Mouse (Mus musculus): ENCODE data around the gene Stk11. TPM values are rescaled to one million over a fixed set of nuclear protein-coding genes. Genes with fewer than 3 reads are reported as not detected.

Gene Stk11
- polyA plus RNA-seq (2012; rRNA removed), result 110 and 112 TPM in 2 replicates

- TF ChIP-seq CTCF (IDR thresholded peaks at IDR 0.05; ENCODE audit: borderline replicate concordance, insufficient read depth, low read depth, low read length) (no peak), POLR2A (IDR thresholded peaks at IDR 0.05; ENCODE audit: borderline replicate concordance, insufficient read depth, low read length) (peak; percentile 65)
- Histone ChIP-seq H3K4me1 (ENCODE audit: control insufficient read depth, insufficient read depth, low read length) (peaks cover 18% of the 10 kb centered on the region), H3K4me3 (replicated peaks; ENCODE audit: insufficient read depth, low read depth, low read length) (peak within 1 kb of the TSS; percentile 83), H3K27me3 (ENCODE audit: control insufficient read depth, insufficient read depth, low read length) (no peaks in the 10 kb centered on the region), H3K27ac (ENCODE audit: insufficient read depth, low read length) (peak within 1 kb of the TSS; percentile 54)
- DNase-seq, result peak; percentile 98 to 100
- WGBS, result under 1% methylated on average over 70 of the region's 70 CpGs
These were observed at the start of gene Stk11 for GRCm38 (mm10) chr10:80115290-80115943. Gene Stk11 (plus strand): TSS chr10:80115803.

- Histone ChIP-seq H3K27ac (ENCODE audit: insufficient read depth, low read length) (no peak overlapping the region), H3K4me3 (replicated peaks; ENCODE audit: insufficient read depth, low read depth, low read length) (no peak overlapping the region), H3K4me1 (ENCODE audit: control insufficient read depth, insufficient read depth, low read length) (peaks cover 34% of the 10 kb centered on the region), H3K27me3 (ENCODE audit: control insufficient read depth, insufficient read depth, low read length) (no peaks in the 10 kb centered on the region)
- WGBS, result 22% methylated on average over 6 of the region's 7 CpGs
- DNase-seq, result no peak
- TF ChIP-seq CTCF (IDR thresholded peaks at IDR 0.05; ENCODE audit: borderline replicate concordance, insufficient read depth, low read depth, low read length) (no peak), POLR2A (IDR thresholded peaks at IDR 0.05; ENCODE audit: borderline replicate concordance, insufficient read depth, low read length) (no peak)
These were observed 46.4 kb upstream of the Stk11 start for GRCm38 (mm10) chr10:80069251-80069650.

- Histone ChIP-seq H3K4me1 (ENCODE audit: control insufficient read depth, insufficient read depth, low read length) (peaks cover 38% of the 10 kb centered on the region), H3K27ac (ENCODE audit: insufficient read depth, low read length) (no peak overlapping the region), H3K4me3 (replicated peaks; ENCODE audit: insufficient read depth, low read depth, low read length) (no peak overlapping the region), H3K27me3 (ENCODE audit: control insufficient read depth, insufficient read depth, low read length) (no peaks in the 10 kb centered on the region)
- TF ChIP-seq CTCF (IDR thresholded peaks at IDR 0.05; ENCODE audit: borderline replicate concordance, insufficient read depth, low read depth, low read length), result no peak
- no peak for TF ChIP-seq POLR2A (IDR thresholded peaks at IDR 0.05; ENCODE audit: borderline replicate concordance, insufficient read depth, low read length)
- 82% methylated on average over 4 of the region's 4 CpGs for WGBS
- no peak for DNase-seq
These were observed 45.6 kb upstream of the Stk11 start for GRCm38 (mm10) chr10:80069948-80070450.

GRCm38 (mm10) chr10:80070837-80071515 lies 44.6 kb upstream of the Stk11 start:
- WGBS, result 10% methylated on average over 9 of the region's 9 CpGs
- H3K27me3 ChIP-seq (ENCODE audit: control insufficient read depth, insufficient read depth, low read length), result no peaks in the 10 kb centered on the region
- DNase-seq, result peak; percentile 86 to 90
- peaks cover 44% of the 10 kb centered on the region for H3K4me1 ChIP-seq (ENCODE audit: control insufficient read depth, insufficient read depth, low read length)
- H3K27ac ChIP-seq (ENCODE audit: insufficient read depth, low read length), result peak overlapping the region; percentile 78
- TF ChIP-seq CTCF (IDR thresholded peaks at IDR 0.05; ENCODE audit: borderline replicate concordance, insufficient read depth, low read depth, low read length) (no peak), POLR2A (IDR thresholded peaks at IDR 0.05; ENCODE audit: borderline replicate concordance, insufficient read depth, low read length) (no peak)
- no peak overlapping the region for H3K4me3 ChIP-seq (replicated peaks; ENCODE audit: insufficient read depth, low read depth, low read length)

- TF ChIP-seq CTCF (IDR thresholded peaks at IDR 0.05; ENCODE audit: borderline replicate concordance, insufficient read depth, low read depth, low read length) (no peak), POLR2A (IDR thresholded peaks at IDR 0.05; ENCODE audit: borderline replicate concordance, insufficient read depth, low read length) (no peak)
- H3K4me3 ChIP-seq (replicated peaks; ENCODE audit: insufficient read depth, low read depth, low read length), result no peak overlapping the region
- DNase-seq, result no peak
- H3K27me3 ChIP-seq (ENCODE audit: control insufficient read depth, insufficient read depth, low read length), result no peaks in the 10 kb centered on the region
- H3K4me1 ChIP-seq (ENCODE audit: control insufficient read depth, insufficient read depth, low read length), result peaks cover 47% of the 10 kb centered on the region
- peak overlapping the region; percentile 78 for H3K27ac ChIP-seq (ENCODE audit: insufficient read depth, low read length)
- WGBS, result 36% methylated on average over 3 of the region's 3 CpGs
These were observed 44.1 kb upstream of the Stk11 start for GRCm38 (mm10) chr10:80071516-80071900.

- DNase-seq, result no peak
- WGBS, result 84% methylated on average over 20 of the region's 20 CpGs
- H3K4me1 ChIP-seq (ENCODE audit: control insufficient read depth, insufficient read depth, low read length), result peaks cover 47% of the 10 kb centered on the region
- TF ChIP-seq CTCF (IDR thresholded peaks at IDR 0.05; ENCODE audit: borderline replicate concordance, insufficient read depth, low read depth, low read length), result no peak
- no peak for TF ChIP-seq POLR2A (IDR thresholded peaks at IDR 0.05; ENCODE audit: borderline replicate concordance, insufficient read depth, low read length)
- no peaks in the 10 kb centered on the region for H3K27me3 ChIP-seq (ENCODE audit: control insufficient read depth, insufficient read depth, low read length)
- no peak overlapping the region for H3K27ac ChIP-seq (ENCODE audit: insufficient read depth, low read length)
- H3K4me3 ChIP-seq (replicated peaks; ENCODE audit: insufficient read depth, low read depth, low read length), result no peak overlapping the region
These were observed 42.7 kb upstream of the Stk11 start for GRCm38 (mm10) chr10:80072623-80073489.

- WGBS, result 10% methylated on average over 28 of the region's 28 CpGs
- H3K27me3 ChIP-seq (ENCODE audit: control insufficient read depth, insufficient read depth, low read length), result no peaks in the 10 kb centered on the region
- H3K4me1 ChIP-seq (ENCODE audit: control insufficient read depth, insufficient read depth, low read length), result peaks cover 37% of the 10 kb centered on the region
- H3K27ac ChIP-seq (ENCODE audit: insufficient read depth, low read length), result peak overlapping the region; percentile 41; the same call in 1 of the 2 replicates
- no peak for TF ChIP-seq POLR2A (IDR thresholded peaks at IDR 0.05; ENCODE audit: borderline replicate concordance, insufficient read depth, low read length)
- no peak for TF ChIP-seq CTCF (IDR thresholded peaks at IDR 0.05; ENCODE audit: borderline replicate concordance, insufficient read depth, low read depth, low read length)
- peak; percentile 55 to 70 for DNase-seq
- peak overlapping the region; percentile 16 for H3K4me3 ChIP-seq (replicated peaks; ENCODE audit: insufficient read depth, low read depth, low read length)
These were observed 40.6 kb upstream of the Stk11 start for GRCm38 (mm10) chr10:80074813-80075601.

All from cerebellum, adult 2 months (tissue).